Mouse (Mus musculus) CD4-positive, CD25-positive, alpha-beta regulatory T cell, adult 2 months (primary cell): ENCODE measurements at regions not wholly inside any gene's neighbourhood (a gene's known extent, or its start where the extent isn't known, plus 50 kb on each side); places are given as distances from the start of the nearest gene placed in this dataset.

Source experiments
- DNase-seq: peaks from one replicate; pipeline ENCODE4 v3.0.0-alpha.2; 2012; ENCODE audit warnings: low read depth, low spot score

GRCm38 (mm10) chr1:64297343-64297742 lies 175.3 kb upstream of the Klf7 start:
- no peak for DNase-seq

GRCm38 (mm10) chr1:64295512-64295945 lies 173.4 kb upstream of the Klf7 start:
- no peak for DNase-seq

DNA sequence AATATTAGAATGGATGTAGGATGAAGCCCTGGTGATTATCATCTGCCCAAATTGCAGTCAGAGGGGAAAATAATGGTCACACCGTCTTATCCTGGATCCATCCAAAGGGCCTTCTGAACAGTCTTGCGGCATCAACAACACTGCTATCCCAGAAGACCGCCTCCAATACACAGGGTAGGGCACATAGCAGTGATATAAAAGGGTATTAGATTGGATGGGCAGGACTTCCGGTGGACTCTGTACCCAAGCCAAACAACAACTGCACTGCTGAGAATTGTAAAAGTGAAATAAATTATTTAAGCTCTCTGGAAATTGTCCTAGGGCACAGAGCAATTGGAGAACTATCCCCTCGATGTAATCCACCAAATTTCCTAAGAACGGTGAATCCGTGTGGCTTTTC lies 173.0 kb upstream of the Klf7 start:
- no peak for DNase-seq

GRCm38 (mm10) chr1:64288812-64289447 lies 166.8 kb upstream of the Klf7 start:
- DNase-seq = no peak

- DNase-seq = no peak
Measured at GRCm38 (mm10) chr1:64287068-64287467, 165.0 kb upstream of the Klf7 start.

DNA sequence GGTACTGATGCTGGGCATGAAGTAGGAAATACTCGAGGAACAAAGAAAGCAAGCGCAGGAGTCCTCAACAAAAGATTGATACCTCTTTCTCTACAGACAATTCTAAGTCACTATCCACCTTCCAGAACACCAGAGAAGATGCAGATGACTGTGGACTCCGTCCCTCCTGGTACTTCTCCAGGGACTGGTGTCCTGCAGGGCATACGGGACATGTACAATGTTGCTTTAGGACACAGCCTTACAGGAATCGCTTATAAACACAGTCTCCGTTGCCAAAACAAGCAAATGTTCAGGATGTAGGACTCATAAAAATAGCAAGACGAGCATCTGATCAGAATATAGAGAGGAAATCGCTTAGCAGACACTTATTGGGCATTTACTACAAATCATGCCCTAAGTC lies 162.6 kb upstream of the Klf7 start:
- no peak for DNase-seq

GRCm38 (mm10) chr1:64275865-64276264 lies 153.8 kb upstream of the Klf7 start:
- DNase-seq = no peak

DNA sequence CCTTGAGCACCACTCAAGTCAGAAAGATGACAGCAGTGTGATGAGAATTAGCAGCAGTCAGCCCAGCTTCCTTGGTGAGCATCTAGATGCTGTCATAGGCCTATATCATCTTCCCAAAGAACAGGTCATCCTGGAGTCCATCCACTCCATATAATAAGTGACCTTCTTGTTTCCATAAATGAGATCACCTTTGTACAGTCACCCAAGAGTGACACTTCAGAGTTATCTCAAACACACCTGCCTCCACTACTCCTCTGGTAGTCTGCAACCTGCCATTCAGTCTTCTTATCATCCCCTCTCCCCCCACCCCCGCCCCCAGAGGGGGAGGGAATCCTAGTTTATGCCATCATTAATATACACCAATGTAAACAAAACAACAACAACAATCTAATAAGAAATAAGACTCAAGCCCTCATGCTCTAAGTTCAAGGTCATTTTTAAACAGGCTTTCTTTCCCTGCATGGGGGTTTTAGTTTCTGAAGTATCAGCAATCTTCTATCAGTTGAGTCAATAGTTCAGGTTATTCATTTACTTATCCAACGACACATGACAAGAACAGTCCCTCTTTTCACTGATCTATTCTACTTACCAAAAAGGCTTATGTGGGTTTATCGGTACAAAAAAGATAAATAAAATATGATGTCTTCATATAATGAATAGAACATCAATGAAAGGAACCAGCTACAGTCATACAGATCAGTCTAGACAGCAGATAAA lies 153.2 kb upstream of the Klf7 start:
- no peak for DNase-seq

DNA sequence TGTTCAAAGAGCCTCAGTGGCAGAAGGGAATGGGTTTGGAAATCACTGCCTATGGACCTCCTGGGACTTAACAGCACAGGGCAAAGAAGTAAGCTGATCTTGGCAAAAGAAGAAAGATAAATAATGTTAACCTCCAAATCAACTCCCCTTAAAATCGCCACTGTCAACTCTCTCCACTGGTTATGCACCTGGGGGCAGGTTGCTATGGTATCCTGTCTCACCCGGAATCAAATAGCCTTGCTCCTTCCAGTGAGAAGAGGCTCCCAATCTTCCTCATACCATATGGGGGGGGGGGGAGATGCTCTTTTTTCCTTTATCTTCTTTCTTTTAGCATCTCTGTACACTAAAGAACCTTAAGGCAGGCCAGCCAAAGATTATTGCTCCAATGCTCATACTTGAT lies 135.2 kb upstream of the Klf7 start:
- DNase-seq = no peak

- no peak for DNase-seq
Measured at GRCm38 (mm10) chr1:64255554-64256295, 133.6 kb upstream of the Klf7 start.

DNA sequence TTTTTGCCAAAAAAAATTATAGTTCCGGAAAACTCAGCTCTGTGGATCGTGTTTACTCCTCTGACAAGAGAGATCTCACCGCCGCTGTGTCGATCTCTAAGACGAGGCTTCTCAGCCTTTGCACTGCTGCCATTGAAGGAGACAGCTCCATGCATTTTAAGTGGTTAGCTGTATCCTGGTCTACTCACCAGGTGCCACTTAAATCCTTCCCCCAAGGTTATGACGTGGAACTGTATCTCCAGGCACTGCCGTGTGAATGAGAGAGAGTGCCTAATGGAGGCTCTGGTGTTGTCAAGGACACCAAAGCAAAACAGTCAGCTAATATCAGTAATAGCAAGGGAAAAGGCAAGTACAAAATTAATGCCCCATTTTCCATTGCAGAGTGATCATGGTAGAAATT lies 132.6 kb upstream of the Klf7 start:
- DNase-seq = no peak

DNA sequence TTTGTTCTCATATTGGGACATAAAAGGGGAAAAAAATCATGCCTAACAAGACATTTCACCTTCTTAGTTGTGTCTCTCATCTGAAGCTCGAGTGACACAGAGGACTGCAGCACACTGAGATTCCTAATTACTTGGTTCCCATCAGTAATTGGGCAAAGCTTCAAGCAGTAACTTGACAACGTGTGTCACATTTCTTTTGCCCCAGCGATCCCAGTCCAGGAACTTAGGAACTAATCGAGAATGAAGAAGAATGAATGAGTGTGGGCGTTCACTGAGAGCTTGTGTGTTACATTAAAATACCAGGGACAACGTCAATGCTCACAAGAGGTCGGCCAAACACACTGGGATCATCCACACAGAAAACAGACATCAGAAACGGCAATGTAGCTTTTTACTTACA lies 131.9 kb upstream of the Klf7 start:
- DNase-seq = no peak

DNA sequence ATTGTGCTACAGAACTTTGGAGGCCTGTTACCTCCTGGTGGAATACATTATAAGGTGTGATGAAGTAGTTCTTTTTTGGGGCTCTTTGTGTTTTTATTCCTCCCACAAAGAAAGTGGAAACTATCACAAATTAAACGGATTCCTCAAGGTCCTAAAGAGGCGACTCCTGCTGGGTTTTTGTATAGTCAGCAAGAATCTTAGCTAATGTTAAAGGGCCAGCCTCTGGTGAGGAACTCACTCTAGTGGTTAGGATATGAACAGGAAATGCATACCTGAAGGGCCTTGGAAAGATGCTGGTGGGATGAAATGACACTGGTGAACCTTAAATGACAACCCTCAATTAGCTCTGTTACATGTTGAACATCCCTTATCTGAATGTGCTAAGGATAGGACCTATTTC lies 120.3 kb upstream of the Klf7 start:
- no peak for DNase-seq

- DNase-seq = no peak
Measured at GRCm38 (mm10) chr1:64229654-64230053, 107.6 kb upstream of the Klf7 start.

- DNase-seq = peak; percentile 1
Measured at GRCm38 (mm10) chr1:64226001-64226918, 104.2 kb upstream of the Klf7 start.

DNA sequence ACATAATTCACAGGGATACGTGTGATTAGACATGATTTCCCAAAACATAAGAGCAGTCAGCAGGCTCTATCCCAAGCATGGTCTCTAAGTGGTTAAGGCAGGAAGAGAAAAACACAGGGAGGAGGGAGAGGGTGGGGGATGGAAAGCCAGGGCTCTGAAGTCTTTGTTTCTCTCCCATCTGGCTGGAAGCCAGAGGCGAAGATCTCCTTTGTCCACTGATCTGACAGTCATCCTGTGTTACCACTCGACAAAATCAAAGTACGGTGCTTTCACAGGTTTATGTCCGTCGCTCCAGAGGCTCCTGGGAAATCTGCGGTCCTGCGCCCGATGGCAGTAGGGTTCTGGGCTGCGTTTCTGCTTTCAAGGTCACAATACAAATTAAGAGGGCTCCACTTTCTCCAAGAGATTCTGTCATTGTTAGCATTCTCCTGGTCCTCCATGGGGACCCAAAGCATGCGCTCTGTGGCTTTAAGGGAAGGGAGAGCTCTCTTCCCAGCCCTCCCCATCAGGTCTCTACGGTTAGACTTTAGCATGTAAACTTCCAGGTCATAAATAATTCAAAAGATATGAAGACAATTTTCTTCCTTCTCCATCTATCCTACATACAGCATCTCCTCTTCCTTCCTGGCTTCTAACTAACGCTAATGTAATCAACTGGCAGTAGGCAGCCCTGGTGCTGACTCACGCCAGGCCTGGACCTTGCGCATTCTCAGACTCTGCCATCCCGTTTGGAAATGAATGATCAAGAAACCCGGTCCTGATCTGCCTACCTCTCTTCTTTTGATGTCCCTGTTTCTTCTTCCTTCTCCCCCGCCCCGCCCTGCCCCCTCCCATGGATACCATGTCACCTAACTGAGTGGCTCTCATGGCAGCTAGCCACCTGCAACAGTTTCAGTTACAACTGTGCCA lies 102.0 kb upstream of the Klf7 start:
- no peak for DNase-seq

DNA sequence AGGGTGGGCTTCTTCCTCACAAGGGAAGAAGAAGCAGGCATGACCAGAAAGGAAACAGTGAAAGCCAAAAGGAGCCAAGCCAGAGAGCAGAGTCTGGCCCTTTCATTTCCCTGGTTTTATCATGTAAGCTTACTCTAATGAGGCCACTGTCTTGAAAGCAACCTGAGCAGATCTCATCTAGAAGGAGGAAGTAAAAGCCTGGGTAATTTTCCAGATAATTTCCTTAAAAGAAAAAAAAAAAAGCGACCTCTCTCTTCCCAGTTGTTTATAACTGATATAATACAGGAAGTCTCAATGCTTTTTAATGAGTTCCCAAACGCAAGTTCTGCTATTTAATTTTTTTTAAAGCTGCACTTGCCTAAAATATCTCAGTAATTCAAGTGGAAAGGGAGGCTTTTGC lies 100.4 kb upstream of the Klf7 start:
- no peak for DNase-seq

GRCm38 (mm10) chr1:64220486-64220885 lies 98.4 kb upstream of the Klf7 start:
- no peak for DNase-seq

DNA sequence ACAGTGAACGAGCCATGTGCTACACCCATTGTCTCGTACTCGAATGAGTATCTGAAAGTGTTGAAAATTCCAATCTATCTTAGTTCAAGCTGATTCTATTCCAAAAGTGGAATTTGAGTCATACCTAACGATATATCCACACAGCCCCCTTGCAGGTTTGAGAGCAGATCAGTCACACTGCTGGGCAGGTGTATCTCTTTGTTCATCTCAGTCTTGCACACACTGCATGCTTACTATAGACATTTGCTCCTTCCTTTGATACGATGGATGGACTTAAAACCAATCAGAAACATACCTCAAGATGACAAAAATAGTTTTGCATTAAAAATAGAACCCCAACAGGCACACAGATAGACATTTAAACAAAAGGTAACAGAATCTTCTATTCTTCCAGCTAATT lies 98.0 kb upstream of the Klf7 start:
- DNase-seq = no peak

- DNase-seq = no peak
Measured at GRCm38 (mm10) chr1:64215646-64216045, 93.6 kb upstream of the Klf7 start.

GRCm38 (mm10) chr1:64209131-64209530 lies 87.0 kb upstream of the Klf7 start:
- DNase-seq = no peak
